Mouse (Mus musculus) hindbrain, postnatal 0 days (tissue): Measurements from ENCODE around the gene Ppme1. TPM values are rescaled to one million over a fixed set of nuclear protein-coding genes. Genes with fewer than 3 reads are reported as not detected.
A peak's percentile ranks its signal among the peaks of the same experiment; 100 is the strongest.

ENCODE experiments used
- ATAC-seq: fragments of 200-750 bp; cut with Nextera tagmentation; 2 replicates; pipeline ENCODE4 v1.8.0; 2017; ENCODE audit warnings: mild to moderate bottlenecking, moderate TSS enrichment, moderate library complexity
- DNase-seq: peaks from one replicate; pipeline ENCODE4 v3.0.0-alpha.2; 2015; ENCODE audit warnings: low spot score
- H3K27ac ChIP-seq: fragments of 300-500 bp; sonication (generic); 2 replicates; pipeline ENCODE4 v1.5.1; 2014; ENCODE audit warnings: mild to moderate bottlenecking
- H3K27me3 ChIP-seq: fragments of 300-500 bp; sonication (generic); 2 replicates; pipeline ENCODE4 v1.6.1; 2014; ENCODE audit warnings: low read length, mixed read lengths; ENCODE audit not compliant: insufficient read depth
- H3K36me3 ChIP-seq: fragments of 300-500 bp; sonication (generic); 2 replicates; pipeline ENCODE4 v1.6.1; 2014; ENCODE audit warnings: low read length, mixed read lengths; ENCODE audit not compliant: insufficient read depth
- H3K4me1 ChIP-seq: fragments of 300-500 bp; sonication (generic); 2 replicates; pipeline ENCODE4 v1.6.1; 2014; ENCODE audit warnings: antibody characterized with exemption, low read length, mixed read lengths; ENCODE audit not compliant: insufficient read depth
- H3K4me2 ChIP-seq: fragments of 300-500 bp; sonication (generic); 2 replicates; pipeline ENCODE4 v1.6.1; 2014; ENCODE audit warnings: low read depth, mild to moderate bottlenecking, low read length, moderate library complexity, mixed read lengths
- H3K4me3 ChIP-seq: fragments of 300-500 bp; sonication (generic); 2 replicates; pipeline ENCODE4 v1.5.1; 2014; ENCODE audit warnings: low read length
- H3K9ac ChIP-seq: fragments of 300-500 bp; sonication (generic); replicated peaks from 2 replicates; pipeline ENCODE4 v1.6.1; 2014; ENCODE audit warnings: mild to moderate bottlenecking, low read length, moderate library complexity, mixed read lengths
- H3K9me3 ChIP-seq: fragments of 300-500 bp; sonication (generic); 2 replicates; pipeline ENCODE4 v1.6.1; 2016; ENCODE audit warnings: low read length, mixed read lengths
- CTCF ChIP-seq: IDR thresholded peaks from 2 replicates; pipeline ENCODE4 v1.5.1; 2016; ENCODE audit warnings: antibody characterized with exemption, control low read depth, low read depth
- WGBS: fragments of 180-500 bp; shearing (Covaris S2); extraction: QIAGEN DNeasy Blood & Tissue Kit; methylation state at CpG from one replicate; pipeline ENCODE4 v1.1.7; 2014; 5-methylcytosine and 5-hydroxymethylcytosine counted together
- polyA plus RNA-seq: library from polyadenylated mRNA; unstranded; fragments of >200 nt; fragmentation: Nextera tagmentation; extraction: Ambion mirVana; gene quantifications from 2 replicates; pipeline ENCODE4 v1.2.1, GENCODE M21; 2015
- total RNA-seq: library from RNA; depleted of rRNA; stranded (reverse); fragments of >200 nt; gene quantifications from 2 replicates; pipeline ENCODE4 v1.2.3, GENCODE M21; 2014

Gene Ppme1
- total and polyA plus RNA-seq, 2 experiments from 2014 or later: 133 to 138 TPM

DNA sequence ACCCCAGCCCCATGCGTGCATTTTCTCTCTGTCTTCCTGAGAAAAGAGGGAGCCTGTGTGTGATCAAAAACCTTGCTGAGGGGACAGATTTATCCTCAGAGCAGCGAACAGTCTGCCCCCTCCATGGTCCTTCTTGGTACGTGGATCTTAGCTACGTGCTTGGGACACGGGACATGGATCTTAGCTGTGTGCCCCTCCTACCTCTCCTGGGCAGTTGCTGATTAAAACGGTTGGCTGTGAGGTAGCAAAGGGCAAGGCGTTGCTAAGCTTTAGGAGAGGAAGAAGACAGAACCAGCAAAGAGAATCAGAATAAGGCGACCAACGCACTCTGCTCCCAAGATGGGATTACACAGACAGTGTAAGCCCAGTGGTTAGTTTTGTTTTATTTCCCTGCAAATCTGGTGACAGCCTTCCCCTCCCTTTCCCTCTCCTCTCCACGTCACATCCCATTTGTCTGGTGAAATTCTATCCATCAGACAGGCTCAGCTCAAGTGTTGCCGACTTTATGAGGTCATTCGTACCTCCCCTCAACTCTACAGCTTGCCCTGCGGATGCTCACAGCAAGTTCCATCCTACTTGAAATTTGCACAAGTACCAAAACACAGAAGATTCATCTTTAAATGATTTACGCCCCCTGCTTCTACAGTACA, 73.1 kb downstream of the Ppme1 start:
- ATAC-seq: no peak
- H3K9me3 ChIP-seq: no peaks in the 10 kb centered on the region
- no peak for TF ChIP-seq CTCF
- H3K27me3 ChIP-seq: no peaks in the 10 kb centered on the region
- no peak overlapping the region for H3K4me2 ChIP-seq
- H3K27ac ChIP-seq: no peak overlapping the region
- H3K36me3 ChIP-seq: no peaks in the 10 kb centered on the region
- no peak for DNase-seq
- WGBS: 80% methylated on average over 14 of the region's 14 CpGs
- H3K9ac ChIP-seq: no peak overlapping the region
- no peak overlapping the region for H3K4me3 ChIP-seq
- H3K4me1 ChIP-seq: no peaks in the 10 kb centered on the region

DNA sequence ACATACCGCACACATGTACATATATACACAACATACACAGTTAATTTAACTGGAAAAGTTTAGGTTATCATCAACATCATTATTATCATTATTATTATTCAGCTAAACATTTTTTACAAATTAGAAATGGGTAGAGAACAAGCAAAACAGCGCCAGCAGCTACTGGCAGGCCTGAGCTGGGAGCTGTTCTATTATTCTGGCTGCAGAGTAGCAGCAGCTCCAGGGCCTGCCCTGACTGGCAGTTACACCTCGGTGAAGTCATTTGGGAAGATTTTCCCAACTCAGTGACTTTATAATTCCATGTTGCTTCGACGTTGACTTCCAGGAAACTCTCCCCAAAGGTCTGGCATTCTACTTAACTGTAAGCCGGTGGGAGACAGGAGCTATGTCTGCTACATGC, 75.4 kb downstream of the Ppme1 start:
- no peak overlapping the region for H3K4me3 ChIP-seq
- WGBS: 73% methylated on average over 6 of the region's 6 CpGs
- TF ChIP-seq CTCF: no peak

DNA sequence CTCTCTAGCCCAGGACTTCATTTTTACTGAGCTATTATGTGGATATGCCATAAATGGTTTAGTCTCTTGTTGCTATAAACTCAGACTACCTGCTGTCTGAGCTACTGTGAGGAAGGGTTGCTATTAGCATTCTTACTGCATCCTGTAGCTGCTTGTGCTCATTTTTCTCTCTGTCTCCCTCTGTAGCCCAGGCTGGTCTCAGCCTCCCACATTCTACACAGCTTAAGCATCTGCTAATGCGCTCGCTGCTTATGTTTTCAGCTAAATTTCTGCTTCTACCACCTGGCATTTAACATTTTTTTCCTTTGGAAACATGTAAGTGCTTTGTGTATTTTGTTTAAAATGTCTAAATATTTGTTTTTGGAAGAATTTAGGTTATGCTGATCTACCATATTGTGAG, 76.4 kb downstream of the Ppme1 start:
- no peaks in the 10 kb centered on the region for H3K9me3 ChIP-seq
- WGBS: 81% methylated on average over 2 of the region's 2 CpGs
- TF ChIP-seq CTCF: peak; percentile 11; the same call in 1 of the 2 replicates
- ATAC-seq: no peak
- no peak for DNase-seq
- H3K27me3 ChIP-seq: no peaks in the 10 kb centered on the region
- no peaks in the 10 kb centered on the region for H3K4me1 ChIP-seq
- H3K27ac ChIP-seq: no peak overlapping the region
- no peak overlapping the region for H3K4me2 ChIP-seq
- H3K36me3 ChIP-seq: no peaks in the 10 kb centered on the region
- H3K9ac ChIP-seq: no peak overlapping the region
- H3K4me3 ChIP-seq: no peak overlapping the region

More for the DNA sequence above, 75.4 kb downstream of the Ppme1 start:
- Histone ChIP-seq H3K36me3 (no peaks in the 10 kb centered on the region), H3K4me1 (no peaks in the 10 kb centered on the region), H3K27ac (no peak overlapping the region), H3K4me2 (no peak overlapping the region), H3K27me3 (no peaks in the 10 kb centered on the region), H3K9ac (no peak overlapping the region), H3K9me3 (no peaks in the 10 kb centered on the region)
- ATAC-seq: no peak
- no peak for DNase-seq

DNA sequence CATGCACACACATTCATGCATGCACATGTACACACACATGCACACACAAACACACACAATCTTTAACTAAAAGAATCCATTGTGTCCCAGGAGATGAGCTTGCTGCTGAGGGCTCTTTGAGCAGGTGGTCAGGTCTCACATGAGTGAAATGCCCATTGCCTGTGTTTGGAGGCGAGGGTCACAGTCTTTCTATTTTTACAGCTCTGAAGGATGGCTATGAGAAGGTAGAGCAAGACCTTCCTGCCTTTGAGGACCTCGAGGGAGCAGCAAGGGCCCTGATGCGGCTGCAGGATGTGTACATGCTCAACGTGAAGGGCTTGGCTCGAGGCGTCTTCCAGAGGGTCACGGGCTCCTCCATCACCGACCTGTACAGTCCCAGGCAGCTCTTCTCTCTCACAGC, 78.6 kb downstream of the Ppme1 start:
- Histone ChIP-seq H3K4me1 (no peaks in the 10 kb centered on the region), H3K4me3 (no peak overlapping the region), H3K9me3 (no peaks in the 10 kb centered on the region), H3K36me3 (no peaks in the 10 kb centered on the region), H3K27ac (no peak overlapping the region), H3K27me3 (no peaks in the 10 kb centered on the region), H3K4me2 (no peak overlapping the region), H3K9ac (no peak overlapping the region)
- DNase-seq (no peak), ATAC-seq (no peak)
- no peak for TF ChIP-seq CTCF
- WGBS: 81% methylated on average over 8 of the region's 8 CpGs

DNA sequence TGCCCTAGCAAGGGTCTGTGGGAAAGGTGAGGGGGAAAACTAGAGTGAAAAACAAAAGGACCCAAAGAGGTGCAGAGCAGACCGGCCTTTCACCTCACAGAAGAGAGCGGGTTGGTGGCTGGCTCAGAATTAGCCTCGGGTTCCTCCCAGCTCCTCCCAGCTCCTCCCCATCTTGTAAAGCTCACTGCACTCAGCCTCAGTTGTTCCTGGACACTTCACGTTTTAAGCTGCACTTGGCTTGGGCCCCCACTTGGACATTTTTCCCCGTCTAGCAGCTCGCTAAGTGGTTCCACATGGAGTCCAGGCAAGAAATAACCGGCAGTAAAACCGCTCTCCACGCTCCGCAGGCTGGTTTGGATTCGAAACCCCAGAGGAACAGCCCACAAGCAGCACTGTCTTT, 83.5 kb downstream of the Ppme1 start:
- WGBS: 43% methylated on average over 11 of the region's 11 CpGs
- no peaks in the 10 kb centered on the region for H3K36me3 ChIP-seq
- ATAC-seq: no peak
- no peak overlapping the region for H3K9ac ChIP-seq
- no peak for DNase-seq
- no peak overlapping the region for H3K4me3 ChIP-seq
- H3K4me1 ChIP-seq: peaks cover 5% of the 10 kb centered on the region; the same call in 1 of the 2 replicates
- peak overlapping the region; percentile 27; the same call in 1 of the 2 replicates for H3K27ac ChIP-seq
- no peaks in the 10 kb centered on the region for H3K27me3 ChIP-seq
- H3K9me3 ChIP-seq: no peaks in the 10 kb centered on the region
- H3K4me2 ChIP-seq: 0 out of 2 replicates have a peak overlapping the region, but pooled peaks have one; percentile 2
- TF ChIP-seq CTCF: no peak

DNA sequence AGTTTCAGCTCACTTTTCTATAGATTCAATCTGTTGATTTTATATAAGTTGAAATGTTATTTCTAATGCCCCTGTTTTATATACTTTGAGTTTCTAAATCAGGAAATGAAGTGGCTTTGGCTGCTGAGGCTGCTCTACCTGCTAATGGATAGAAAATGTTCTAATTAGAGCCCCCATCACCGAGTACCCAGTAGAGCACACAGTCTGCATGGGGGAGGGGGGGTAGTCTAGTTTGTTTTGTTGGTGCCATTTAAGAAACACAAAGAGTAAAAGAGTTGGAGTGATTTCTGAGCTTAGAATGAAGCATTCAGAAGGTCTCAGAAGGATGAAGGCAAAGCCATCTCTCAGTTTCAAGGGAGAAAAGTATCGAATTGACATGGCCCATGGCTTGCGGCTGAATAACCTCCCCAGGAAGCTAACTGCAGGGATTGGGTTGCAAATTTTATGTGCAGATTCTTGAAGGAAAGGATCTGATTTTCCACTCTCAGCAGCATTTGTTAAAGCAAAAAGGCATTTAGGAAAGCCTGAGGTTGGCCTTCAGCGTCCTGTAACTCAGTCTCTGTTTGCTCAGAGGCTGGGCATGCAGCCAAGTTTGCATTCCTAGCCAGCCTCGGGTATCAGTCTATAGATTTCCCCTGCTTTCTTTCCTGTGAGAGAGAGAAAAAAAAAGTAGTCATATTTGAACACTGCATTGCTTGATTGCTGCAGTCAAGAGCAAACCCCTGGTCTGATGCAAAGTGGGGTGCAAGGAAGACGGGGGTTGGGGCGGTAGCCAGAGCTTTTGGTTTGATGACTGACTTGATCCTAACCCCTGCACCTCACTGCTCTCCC, 84.1 kb downstream of the Ppme1 start:
- Histone ChIP-seq H3K4me2 (0 out of 2 replicates have a peak overlapping the region, but pooled peaks have one; percentile 2), H3K27me3 (no peaks in the 10 kb centered on the region), H3K9me3 (no peaks in the 10 kb centered on the region), H3K9ac (no peak overlapping the region), H3K4me1 (peaks cover 5% of the 10 kb centered on the region; the same call in 1 of the 2 replicates), H3K27ac (peak overlapping the region; percentile 27; the same call in 1 of the 2 replicates), H3K36me3 (no peaks in the 10 kb centered on the region), H3K4me3 (no peak overlapping the region)
- peak; percentile 72 for DNase-seq
- ATAC-seq: no peak
- 16% methylated on average over 7 of the region's 7 CpGs for WGBS
- TF ChIP-seq CTCF: no peak
